Mouse (Mus musculus) ovary, postnatal 36 days (tissue): ENCODE results near the gene Nipa1.
A peak's percentile ranks its signal among the peaks of the same experiment; 100 is the strongest.

Source experiments
- DNase-seq: peaks from one replicate; pipeline ENCODE4 v3.0.0; 2022; ENCODE audit warnings: low spot score, mixed read lengths

Nipa1 gene

DNA sequence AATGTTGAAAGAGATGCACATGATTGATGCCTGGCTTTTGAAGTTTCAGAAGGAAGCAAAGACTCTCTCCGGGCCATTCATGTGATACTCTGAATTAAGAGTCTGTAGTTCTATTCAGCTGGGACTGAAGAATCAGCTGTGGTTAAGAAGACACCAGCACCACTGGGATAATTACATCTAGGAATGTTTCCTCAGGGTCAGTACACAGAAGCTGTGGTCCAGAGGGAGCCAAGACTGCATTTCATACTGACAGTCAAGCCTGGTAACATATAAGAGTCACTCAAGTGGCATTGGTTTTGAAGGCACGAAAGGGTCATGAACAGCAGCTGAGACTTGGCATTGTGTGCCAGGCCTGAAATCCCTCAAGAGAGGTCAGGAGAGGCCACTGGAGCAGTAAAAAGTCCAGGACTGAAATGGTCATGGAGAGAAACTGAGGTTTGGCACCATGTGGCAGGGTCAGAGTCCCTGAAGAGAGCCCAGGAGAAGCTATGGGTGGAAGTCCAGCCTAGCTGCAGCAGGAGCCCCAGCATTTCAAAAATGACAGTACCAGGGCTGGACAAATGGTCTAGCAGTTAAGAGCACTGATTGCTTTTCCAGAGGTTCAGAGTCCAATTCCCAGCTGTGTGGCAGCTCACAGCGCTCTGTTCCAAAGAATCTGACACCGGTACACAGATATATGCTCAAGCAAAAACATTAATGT lies 9.3 kb downstream of the Nipa1 start:
- DNase-seq, result no peak

DNA sequence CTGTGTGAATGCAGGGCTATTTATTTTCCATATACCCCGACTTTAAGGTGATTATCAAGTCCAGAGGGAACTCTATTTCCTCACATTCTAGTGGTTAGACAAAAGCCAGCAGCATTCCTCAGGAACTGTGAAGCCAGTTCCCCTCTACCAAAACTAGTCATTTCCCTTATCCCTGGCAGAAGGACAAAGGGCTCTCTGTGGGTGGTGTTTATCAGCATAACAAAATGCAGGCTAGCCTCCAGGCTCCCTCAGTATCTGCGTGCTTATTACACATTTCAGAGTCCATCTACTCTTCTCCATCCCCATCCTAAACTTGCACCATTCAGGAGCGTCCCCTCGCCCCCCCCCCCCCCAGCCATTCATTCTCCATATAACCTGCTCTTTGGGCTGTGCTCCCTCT lies 20.8 kb downstream of the Nipa1 start:
- DNase-seq, result no peak

DNA sequence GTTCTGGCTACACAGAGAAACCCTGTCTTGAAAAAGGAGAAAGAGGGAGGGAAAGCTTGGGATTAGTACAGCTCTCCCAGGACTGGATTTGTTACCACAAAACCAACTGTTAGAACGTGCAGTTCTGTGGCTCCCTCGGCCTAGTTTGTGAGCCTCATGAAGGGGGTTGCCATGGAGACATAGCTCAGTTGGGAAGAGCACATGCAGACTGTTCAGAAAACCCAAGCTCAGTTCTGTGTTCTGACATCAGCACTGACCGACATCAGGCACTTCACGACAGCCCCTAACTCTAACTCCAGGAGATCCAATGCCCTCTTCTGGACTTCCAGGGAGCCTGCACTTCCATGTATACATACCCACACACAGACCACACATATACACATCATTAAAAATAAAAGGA lies 24.7 kb downstream of the Nipa1 start:
- DNase-seq, result no peak

DNA sequence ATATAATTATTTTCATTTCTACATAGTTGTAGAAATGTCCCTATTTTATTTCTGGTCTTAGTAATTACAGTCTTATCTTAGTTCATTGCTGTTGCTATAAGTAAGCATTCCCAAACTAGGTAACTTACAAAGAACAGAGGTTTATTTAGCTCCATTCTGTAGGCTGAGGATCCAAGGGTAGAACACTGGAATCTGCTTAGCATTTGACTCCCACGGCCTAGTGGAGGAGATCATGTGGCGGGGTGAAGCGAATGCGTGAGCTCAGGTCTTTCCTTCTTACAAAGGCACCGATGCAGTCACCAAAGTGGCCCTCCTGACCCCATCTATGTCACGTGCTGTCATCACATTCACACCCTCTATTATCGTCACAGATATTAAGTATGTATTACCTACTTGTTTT lies 27.9 kb downstream of the Nipa1 start:
- no peak for DNase-seq

DNA sequence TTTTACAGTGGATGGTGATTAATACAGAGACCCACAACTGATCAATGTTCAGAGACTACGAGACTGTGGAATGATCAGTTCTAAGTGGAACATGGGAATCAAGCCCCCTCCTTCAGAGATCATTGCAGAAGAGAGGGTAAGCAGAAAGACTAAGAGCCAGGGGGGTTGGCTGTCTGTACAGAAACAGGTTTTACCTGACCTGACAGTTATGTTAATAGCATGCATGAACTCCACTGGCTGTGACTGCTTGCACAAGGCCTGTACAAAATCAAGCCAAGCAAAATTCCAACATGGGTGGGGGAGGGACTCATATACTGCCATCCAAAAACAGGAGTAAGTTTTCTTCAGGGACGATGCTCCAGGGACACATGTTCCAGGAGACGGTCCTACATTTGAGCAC lies 28.6 kb downstream of the Nipa1 start:
- no peak for DNase-seq

DNA sequence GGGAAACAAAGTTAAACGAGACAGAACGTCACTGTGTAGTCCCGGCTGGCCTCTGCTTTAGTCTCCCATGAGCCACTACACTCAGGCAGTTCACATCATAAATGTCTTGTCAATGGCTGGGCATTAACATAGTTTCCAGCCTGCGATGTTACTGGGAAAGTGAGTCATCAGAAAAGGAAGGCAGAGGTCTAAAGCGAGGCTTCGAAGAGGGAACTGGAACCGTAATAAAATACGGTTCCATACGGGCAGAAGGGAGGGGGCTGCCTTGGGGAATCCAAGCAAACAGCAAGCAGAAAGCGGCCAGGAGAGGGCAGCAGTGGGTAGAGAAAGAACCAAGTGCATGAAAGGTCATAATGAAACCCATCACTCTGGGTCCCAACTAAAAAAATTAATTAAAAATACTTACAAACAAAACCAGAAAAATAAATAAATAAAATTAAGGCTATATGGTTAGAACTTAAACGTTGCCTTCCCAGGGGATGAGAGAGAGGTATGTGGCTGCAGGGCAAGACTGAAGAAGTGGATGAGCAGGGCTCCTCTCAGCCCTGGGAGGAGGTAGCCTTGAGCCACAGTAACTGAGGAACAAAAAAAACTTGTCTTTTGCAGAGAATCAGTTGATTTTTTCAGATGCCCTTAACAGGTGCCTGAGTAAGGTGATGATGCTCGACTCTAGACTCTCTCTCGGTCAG lies 33.1 kb downstream of the Nipa1 start:
- DNase-seq, result peak; percentile 70

DNA sequence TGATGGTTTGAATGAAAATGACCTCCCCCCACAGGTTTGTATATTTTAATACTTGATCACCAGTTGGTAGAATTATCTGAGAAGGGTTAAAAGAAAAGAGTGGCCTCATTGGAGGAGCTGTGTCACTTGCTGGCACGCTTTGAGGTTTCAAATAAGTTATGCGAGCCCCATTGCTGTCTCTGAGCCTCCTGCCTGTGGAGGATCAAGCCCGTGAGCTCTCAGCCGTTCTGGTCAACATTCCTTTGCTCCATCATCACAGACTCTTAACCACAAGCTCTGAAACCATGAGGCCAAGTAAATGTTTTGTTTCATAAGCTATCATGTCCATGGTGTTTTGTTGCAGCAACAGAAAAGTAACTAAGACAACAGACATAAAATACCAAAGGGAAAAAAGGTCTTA lies 35.0 kb downstream of the Nipa1 start:
- DNase-seq, result no peak

DNA sequence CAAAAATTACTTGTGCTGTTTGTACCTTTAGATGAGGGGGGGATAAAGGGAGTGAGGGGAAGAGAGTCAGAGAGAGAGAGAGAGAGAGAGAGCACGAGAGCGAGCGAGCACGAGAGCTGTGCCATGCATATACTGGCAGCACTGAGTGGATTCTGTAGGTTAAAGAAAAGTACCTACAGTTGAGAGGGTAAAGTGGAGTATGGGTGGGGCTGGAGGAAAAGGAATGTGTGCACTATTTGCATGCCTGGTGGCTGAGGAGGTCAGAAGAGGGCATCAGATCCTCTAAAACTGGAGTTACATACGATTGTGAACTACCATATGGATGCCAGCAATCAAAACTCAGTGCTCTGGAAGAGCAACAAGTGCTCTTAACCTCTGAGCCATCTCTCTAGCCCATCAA lies 36.6 kb downstream of the Nipa1 start:
- no peak for DNase-seq

DNA sequence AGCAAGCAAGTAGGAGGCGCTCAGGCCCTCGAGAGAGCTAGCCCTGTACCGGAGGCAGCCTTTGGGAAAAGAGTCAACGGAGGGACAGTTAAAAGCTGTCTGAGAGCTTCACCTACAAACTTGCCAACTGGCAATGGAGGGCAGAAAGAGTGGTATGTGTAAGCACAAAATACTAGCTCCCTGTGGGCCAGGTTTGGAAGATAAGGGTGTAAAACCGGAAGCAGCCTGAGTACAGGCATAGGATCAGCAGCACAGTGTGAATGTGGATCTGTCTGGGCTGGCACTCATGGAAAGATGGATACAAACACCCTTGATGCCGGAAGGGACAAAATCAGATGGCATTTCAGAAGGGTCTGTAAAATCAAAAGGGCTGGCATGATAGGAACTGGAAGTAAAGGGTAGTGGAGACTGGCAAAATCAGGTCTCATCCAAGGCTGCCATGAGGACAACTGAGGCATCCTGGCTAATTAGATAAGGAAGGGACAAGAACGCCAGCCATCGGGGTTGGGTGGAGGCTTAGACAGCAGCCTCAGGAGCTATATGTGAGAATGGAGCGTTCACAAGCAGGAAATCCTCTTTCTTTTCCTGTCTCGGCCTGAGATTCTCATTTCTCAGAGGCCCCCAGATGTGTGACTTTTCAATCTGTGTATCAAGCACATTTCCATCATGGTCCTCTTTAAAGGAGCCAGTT lies 37.6 kb downstream of the Nipa1 start:
- no peak for DNase-seq

DNA sequence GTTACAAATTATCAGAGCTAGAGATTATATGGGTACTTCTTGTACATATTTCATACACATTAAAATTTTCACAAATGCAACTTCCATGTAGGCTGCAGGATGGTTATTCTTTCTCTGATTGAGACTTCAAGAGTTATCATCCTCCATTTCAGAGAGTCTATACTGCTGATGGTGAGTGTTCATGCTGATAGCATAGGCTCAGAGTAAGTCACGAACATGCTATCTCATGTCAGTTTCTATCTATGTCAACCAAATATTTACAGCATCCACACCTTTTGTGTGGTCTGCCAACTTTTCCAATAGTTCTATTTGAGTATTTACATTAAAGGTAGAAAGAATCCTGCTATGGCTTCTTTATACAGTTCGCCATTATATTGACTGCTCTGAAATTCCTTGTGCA lies 38.2 kb downstream of the Nipa1 start:
- no peak for DNase-seq

DNA sequence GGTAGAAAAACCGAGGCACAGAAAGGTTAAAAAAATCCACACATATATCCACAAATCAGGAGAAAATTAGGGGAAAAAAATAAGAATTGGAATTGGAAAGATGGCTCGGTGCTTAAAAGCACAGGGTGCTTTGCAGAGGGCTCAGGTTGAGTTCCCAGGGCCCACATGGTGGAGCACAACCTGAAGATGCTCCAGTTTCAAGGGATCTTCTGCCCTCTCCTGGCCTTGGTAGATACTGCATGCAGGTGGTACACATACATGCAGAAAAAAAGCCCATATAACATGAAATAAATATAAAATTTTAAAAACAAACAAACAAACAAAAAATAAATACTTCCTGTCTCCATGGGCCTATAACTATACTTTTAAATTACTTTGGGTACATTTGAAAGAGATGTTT lies 45.3 kb downstream of the Nipa1 start:
- no peak for DNase-seq

DNA sequence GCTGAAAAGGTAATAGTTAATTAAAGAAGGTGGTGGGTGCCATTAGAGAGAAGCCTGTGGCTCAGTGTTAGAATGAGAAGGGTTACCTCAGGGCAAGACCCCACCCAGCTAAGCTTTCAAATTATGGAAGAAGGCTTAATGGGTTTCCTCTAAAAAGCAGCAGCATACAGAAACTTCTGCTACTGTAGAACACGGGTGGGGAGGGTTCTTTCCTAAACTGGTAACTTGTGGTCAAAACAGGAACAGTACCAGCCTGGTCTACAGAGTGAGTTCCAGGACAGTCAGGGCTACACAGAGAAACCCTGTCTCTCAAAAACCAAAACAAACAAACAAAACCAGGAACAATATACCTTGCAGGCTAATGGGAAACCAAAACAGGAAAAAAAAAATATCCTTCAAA lies 50.3 kb downstream of the Nipa1 start:
- DNase-seq, result no peak

DNA sequence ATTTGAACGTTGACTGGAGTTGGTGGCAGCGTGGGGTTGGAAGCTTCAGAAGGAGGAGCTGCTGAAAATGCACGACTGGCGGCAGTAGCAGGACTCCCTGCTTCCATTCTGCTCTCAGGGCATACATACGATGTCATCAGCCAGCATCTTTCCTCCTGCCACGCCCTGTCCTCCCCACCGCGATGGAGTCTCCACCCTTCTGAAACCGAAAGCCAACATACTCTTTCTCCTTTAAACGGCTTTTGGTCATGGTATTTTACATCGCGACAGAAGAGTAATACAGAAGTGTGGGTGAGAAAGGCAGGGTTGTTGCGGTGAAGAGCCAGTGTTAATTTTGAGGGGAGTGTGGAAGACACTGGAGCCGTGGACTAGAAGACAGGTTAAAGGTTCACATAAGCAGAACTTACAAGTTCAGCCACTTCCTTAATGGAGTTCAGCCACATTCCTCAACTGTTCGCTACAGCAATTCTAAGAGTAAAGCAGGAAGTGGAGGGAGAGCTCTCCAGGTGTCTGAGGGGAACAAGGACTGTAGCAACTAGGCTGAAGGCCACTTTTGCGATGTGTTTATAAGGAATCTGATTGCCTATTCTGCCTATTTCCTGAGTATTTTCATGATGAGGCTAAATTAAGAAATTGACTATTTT lies 51.4 kb downstream of the Nipa1 start:
- DNase-seq, result peak; percentile 6

DNA sequence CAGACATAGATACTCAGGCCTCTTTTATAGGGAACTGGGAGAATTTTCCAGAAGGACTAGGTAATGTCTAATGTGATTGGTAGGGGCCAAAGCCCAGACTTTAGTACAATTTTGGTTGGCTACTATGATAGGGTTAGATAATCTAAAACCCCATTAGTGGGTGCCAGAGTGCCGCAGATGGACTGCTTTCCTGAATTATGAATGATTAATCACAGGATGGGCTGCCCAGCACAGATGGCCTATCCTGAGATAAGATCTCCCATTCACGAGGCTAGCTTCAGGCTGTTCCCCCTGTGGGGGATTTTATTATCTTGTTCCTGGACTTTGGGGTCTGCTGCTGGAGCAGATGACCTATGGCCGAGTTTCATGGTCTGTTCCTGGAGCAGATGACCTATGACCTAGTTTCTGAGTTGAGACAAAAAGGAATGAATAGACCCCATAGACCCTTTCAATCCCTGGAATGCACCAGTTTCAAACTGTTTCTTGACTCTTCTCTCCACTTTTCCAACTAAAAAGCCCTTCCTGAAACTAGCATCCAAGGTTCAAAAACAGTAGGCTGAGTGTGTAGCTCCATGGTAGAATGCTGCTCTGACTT lies 52.8 kb downstream of the Nipa1 start:
- no peak for DNase-seq

DNA sequence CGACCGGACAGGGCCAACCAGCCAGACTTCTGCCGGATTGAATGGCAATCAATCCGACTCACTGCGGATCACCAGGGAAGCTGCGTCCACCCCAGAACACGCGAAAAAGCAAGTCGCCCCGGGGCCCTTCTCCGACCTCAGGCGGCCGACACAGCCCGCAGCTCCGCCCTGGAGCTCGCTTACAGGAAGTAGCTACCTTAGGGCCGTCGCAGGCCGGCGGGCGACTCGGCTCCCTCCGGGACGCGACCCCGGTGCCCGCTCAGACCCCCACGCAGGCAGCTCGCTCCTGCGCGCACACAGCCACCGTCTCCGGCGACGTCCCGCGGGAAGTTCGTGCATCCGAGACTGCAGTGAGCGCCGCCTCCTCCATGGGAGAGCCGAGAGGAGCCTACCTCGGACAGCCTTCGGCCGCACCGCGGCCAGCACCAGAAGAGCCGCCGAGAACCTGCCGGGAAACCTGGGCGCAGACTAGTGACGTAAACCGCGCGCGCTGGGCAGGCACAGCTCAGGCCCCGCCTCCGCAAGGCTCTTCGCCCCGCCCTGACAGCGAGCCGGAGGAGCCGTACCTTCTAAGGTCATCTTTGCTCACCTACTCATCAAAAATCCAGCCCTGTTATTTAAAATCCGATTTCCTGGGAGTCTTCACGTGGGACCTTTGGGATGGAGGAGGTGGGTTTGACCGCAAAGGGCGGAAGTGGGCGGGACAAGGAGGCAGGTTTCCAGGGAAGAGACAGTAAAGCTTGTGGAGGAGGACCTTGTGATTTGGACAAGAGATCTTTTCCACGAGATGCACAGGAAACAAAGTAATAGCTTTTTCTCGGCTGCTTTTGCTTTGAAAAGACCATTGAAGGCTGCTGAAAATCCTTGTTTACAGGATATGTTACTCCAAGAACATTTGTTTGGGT lies 57.5 kb downstream of the Nipa1 start, which contains the start of gene Nipa2:
TSS of gene Nipa2 (minus strand) at position 473 of the 905 bp plus-strand sequence.
- DNase-seq, result peak; percentile 93

DNA sequence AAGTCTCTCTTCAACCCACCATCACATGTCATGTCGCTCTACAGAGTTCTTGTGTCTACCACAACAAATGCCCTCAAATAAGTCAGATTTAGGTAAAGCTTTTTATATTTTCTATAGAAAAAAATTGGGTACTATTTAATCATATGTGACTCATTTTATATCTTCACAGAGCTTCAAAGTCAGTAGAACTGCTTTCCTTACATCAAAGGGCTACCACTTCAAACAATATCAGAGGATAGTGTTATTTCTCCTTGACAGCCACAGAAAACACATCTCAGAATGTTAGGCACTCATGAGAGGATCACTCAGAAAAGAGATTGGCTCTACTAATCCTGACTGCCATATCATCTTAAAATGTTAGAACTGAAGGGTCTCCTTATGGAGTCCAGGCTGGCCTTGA lies 59.2 kb downstream of the Nipa1 start:
- DNase-seq, result no peak

DNA sequence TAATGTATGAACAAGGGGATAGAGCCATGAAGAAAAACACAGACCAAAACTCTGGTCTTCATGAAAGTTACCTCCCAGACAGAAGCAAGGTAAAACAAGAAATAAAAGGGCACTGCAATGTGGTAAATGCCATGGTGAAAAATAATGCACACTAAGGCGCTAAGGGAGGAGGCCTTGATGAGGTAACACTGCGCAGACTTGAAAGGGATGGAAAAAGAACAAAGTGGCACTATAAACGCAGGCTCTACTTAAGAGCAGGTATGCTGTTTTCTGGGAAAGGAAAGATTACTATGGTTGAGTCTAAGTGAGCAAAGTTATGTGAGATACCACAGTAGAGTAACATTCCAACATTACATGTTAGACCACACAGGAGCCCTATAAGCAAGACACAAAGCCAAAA lies 60.0 kb downstream of the Nipa1 start:
- no peak for DNase-seq

DNA sequence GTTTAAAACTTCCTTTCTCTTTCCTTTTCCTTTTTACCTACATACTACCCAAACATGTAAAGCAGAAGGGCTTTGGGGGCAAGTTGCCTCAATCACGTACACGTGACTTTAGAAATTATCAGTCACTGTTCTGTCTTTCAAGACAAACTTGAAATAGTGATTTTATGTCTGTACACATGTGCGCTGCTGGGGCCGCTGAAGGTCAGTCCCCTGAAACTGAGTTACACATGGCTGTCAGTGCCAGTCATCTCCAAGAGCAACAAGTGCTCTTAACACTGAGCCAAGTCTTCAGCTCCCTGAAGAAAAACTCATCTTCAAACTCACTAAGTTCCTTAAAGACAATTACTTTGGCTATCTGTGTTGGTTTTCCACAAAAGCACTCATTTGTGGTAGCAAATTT lies 61.8 kb downstream of the Nipa1 start:
- no peak for DNase-seq

DNA sequence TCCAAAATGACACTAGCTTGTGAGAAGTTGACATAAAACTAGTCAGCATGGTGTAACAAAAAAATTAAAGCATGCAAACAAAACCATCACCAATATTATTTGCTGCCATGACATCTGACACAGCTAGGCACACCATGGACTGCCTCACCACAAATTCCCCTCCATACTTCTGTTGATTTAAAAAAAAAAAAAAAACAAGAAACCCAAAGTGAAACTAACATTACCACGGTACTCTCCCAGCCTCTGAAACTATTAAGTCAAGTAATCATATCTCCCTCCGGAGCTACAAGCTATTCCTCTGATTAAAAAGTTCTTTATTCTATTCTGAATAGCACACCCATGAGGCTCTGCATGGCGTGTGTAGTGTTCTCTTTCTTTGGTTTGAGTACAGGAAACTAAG lies 62.6 kb downstream of the Nipa1 start:
- DNase-seq, result no peak

DNA sequence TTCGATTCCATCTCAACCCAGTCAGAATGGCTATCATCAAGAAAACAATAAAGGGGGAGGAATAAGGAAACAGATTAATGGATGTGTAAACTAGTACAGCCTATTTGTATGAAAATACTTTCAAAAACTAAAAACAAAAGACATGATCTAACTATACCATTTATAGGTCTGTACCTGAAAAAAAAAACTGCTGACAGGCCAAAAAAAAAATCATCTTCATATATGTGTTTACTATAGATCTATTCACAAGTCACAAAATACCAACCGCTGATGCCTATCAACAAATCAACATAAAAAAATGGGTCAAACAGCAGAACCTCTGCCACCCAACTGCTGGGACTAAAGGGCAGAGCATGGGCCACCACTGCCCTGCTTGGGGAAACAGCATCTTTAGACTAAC lies 63.7 kb downstream of the Nipa1 start:
- no peak for DNase-seq

DNA sequence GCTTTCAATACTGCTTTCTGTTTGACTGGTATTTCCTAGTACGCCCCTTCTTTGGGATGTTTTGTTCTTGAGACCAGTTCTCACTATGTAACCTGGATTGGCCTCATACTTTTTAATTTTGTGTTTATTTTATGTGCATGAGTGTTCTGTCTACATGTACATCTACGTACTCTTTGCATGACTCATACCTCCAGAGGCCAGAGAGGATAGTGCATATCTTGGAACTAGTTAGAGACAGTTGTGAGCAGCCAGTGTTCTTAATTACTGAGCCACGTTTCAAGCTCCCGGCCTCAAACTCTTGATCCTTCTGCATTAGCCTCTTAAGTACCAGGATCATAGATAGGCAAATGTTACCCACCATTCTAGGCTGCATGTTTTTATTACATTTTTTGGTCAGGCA lies 81.4 kb downstream of the Nipa1 start:
- no peak for DNase-seq
